Comparison of ENCODE assay signal across 9 mouse cellular contexts in the genomic region with DNA sequence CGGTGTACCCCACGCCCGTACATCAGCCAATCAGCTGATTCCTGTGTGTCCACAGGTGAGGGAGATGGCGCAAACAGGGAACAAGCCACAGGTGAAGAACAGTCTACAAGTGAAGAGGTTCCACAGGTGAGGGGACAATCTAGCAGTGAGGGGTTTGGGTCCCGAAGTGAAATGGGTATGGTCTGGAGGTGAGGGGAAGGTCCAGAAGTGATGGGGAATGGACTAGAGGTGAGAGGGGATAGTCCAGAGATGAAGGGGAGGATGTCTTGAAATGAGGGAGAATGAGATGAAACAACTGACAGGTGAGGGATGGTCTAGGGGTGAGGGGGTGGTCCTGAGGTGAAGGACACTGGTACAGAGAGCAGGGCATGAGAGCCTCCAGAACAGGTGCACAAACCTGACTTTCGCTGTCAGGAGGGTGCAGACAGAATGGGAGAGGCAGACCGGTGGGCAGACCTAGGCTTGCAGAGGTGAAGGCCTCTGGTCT. TPM values are rescaled to one million over a fixed set of nuclear protein-coding genes. Genes with fewer than 3 reads are reported as not detected.
A peak's percentile ranks its signal among the peaks of the same experiment; 100 is the strongest.
DNase-seq lines count a peak whose midpoint lies in the region; ATAC-seq and TF ChIP-seq lines count a peak whose summit lies in the region.
"Had no signal": no experiment of that assay in that cellular context is flagged by ENCODE, and none has a peak within 500 bp of the region (broad histone marks: within the 10 kb centered on the region; RNA-seq: fewer than 3 reads in every experiment).

No protein-coding gene starts in this region.

- no peaks in the 10 kb centered on the region for H3K9me3 ChIP-seq in heart, embryonic 15.5 days (replicated peaks)
- H3K9me3 ChIP-seq in ES-E14 (ENCODE audit: control insufficient read depth, insufficient read depth, low read depth, low read length) = no peaks in the 10 kb centered on the region
- no peaks in the 10 kb centered on the region for H3K9me3 ChIP-seq in forebrain, postnatal 0 days (ENCODE audit: low read length)
- no peaks in the 10 kb centered on the region for H3K9me3 ChIP-seq in midbrain, embryonic 10.5 days (replicated peaks)

- in situ Hi-C loops in ES-E14 (cut with MboI; ENCODE audit: low sequenced_read_pairs in 2 of 2, unreplicated experiment in 2 of 2) = no loop called here

- DNase-seq in heart, adult 11 months = no peak
- no peak for DNase-seq in ES-E14 (ENCODE audit: low read depth, low spot score)
- DNase-seq in forebrain, postnatal 0 days = no peak
- no peak for DNase-seq in midbrain, embryonic 10.5 days (ENCODE audit: low spot score)
- no peak for DNase-seq in ovary, adult 18-20 months (ENCODE audit: low spot score)

- peak overlapping the region; percentile 95 for H3K9ac ChIP-seq in heart, embryonic 15.5 days
- H3K9ac ChIP-seq in ES-E14 (ENCODE audit: insufficient read depth, low read depth, low read length, poor library complexity, severe bottlenecking) = peak overlapping the region; percentile 68
- peak overlapping the region; percentile 84 for H3K9ac ChIP-seq in forebrain, postnatal 0 days

- 25% methylated on average over 7 of the region's 7 CpGs for WGBS in heart, embryonic 15.5 days
- 25% methylated on average over 7 of the region's 7 CpGs for WGBS in forebrain, postnatal 0 days
- 28% methylated on average over 7 of the region's 7 CpGs for WGBS in midbrain, embryonic 10.5 days

- TF ChIP-seq CTCF in forebrain, postnatal 0 days (IDR thresholded peaks at IDR 0.05; ENCODE audit: low read depth) = no peak

- H3K27ac ChIP-seq in heart, embryonic 15.5 days = peak overlapping the region; percentile 64; the same call in 1 of the 2 replicates
- no peak overlapping the region for H3K27ac ChIP-seq in ES-E14 (ENCODE audit: insufficient read depth, low read depth, low read length, poor library complexity, severe bottlenecking)
- H3K27ac ChIP-seq in forebrain, postnatal 0 days (ENCODE audit: low read depth, low read length) = no peak overlapping the region
- H3K27ac ChIP-seq in midbrain, embryonic 10.5 days (replicated peaks) = peak overlapping the region; percentile 97

- no peaks in the 10 kb centered on the region for H3K36me3 ChIP-seq in heart, embryonic 15.5 days
- peaks cover 4% of the 10 kb centered on the region; the same call in 1 of the 2 replicates for H3K36me3 ChIP-seq in ES-E14 (ENCODE audit: control insufficient read depth, insufficient read depth, low read length, poor library complexity, severe bottlenecking)
- peaks cover under 1% of the 10 kb centered on the region; the same call in 1 of the 2 replicates for H3K36me3 ChIP-seq in forebrain, postnatal 0 days (ENCODE audit: insufficient read depth)
- H3K36me3 ChIP-seq in midbrain, embryonic 10.5 days = peaks cover 17% of the 10 kb centered on the region

- H3K4me1 ChIP-seq in heart, embryonic 15.5 days (replicated peaks) = peaks cover 26% of the 10 kb centered on the region
- peaks cover 0 to 15% of the 10 kb centered on the region in 2 experiments; a peak in 1 of 4 replicates for H3K4me1 ChIP-seq in ES-E14 (ENCODE audit: control insufficient read depth in 2 of 2, insufficient read depth in 2 of 2, low read length in 2 of 2, poor library complexity in 1 of 2)
- H3K4me1 ChIP-seq in forebrain, postnatal 0 days (ENCODE audit: insufficient read depth) = peaks cover 9% of the 10 kb centered on the region
- peaks cover 35% of the 10 kb centered on the region for H3K4me1 ChIP-seq in midbrain, embryonic 10.5 days

- peak overlapping the region; percentile 82 for H3K4me2 ChIP-seq in heart, embryonic 15.5 days
- peak overlapping the region; percentile 86 for H3K4me2 ChIP-seq in forebrain, postnatal 0 days (ENCODE audit: low read depth)

- H3K27me3 ChIP-seq in heart, embryonic 15.5 days = no peaks in the 10 kb centered on the region
- H3K27me3 ChIP-seq in forebrain, postnatal 0 days (ENCODE audit: insufficient read depth, low read length) = no peaks in the 10 kb centered on the region
- H3K27me3 ChIP-seq in midbrain, embryonic 10.5 days (ENCODE audit: low read depth, poor library complexity, severe bottlenecking) = no peaks in the 10 kb centered on the region

- peak overlapping the region; percentile 96 for H3K4me3 ChIP-seq in heart, embryonic 15.5 days
- peak overlapping the region; percentile 81 to 90 for H3K4me3 ChIP-seq in ES-E14 (ENCODE audit: insufficient read depth in 1 of 2, low read depth in 1 of 2, low read length in 2 of 2, poor library complexity in 1 of 2, severe bottlenecking in 1 of 2)
- H3K4me3 ChIP-seq in forebrain, postnatal 0 days (ENCODE audit: low read depth, low read length) = peak overlapping the region; percentile 93
- H3K4me3 ChIP-seq in midbrain, embryonic 10.5 days = peak overlapping the region; percentile 93

- ATAC-seq in heart, embryonic 15.5 days (replicated peaks; ENCODE audit: insufficient number of reproducible peaks, insufficient read depth, low FRiP score, low read depth) = no peak; the same call in 1 of the 2 replicates
- ATAC-seq in forebrain, postnatal 0 days = no peak
- no peak for ATAC-seq in activated CD4-positive, CD25-positive, alpha-beta regulatory T cell, adult 4 months
- ATAC-seq in megakaryocyte-erythroid progenitor cell, adult 5-6 weeks (replicated peaks; ENCODE audit: low FRiP score, low TSS enrichment, poor library complexity, severe bottlenecking) = no peak

TF ChIP-seq in ES-E14, 5 proteins besides CTCF, POLR2A, EP300 and RAD21:
- TF ChIP-seq MAFK (IDR thresholded peaks at IDR 0.05; ENCODE audit: insufficient read depth, low read depth, low read length) = no peak
TF ChIP-seq in ES-E14: peak in this region for 0.

RNA-seq across cellular contexts. Expression of gene Mier2, which starts 0.3 kb away (rescaled TPM):
- 21.7 and 32.9 TPM in 2 replicates for polyA plus RNA-seq in heart, embryonic 15.5 days (2015; fragmentation: Nextera tagmentation; extraction: Ambion mirVana)
- total RNA-seq in ES-E14 (2012; rRNA removed) = 58.5 and 89.6 TPM in 2 replicates
- total RNA-seq in forebrain, postnatal 0 days (2014; rRNA removed) = 70.0 and 73.0 TPM in 2 replicates
- polyA plus RNA-seq in forebrain, postnatal 0 days (2015; fragmentation: Nextera tagmentation; extraction: Ambion mirVana) = 37.5 and 38.6 TPM in 2 replicates
- polyA plus RNA-seq in midbrain, embryonic 10.5 days (2016; fragmentation: Nextera tagmentation; extraction: Ambion mirVana) = 69.9 and 72.8 TPM in 2 replicates
- 10 to 100 TPM; 12.0 to 15.0 TPM for polyA plus RNA-seq in activated CD4-positive, CD25-positive, alpha-beta regulatory T cell, adult 4 months (2017; shearing (Covaris generic))
- total RNA-seq in megakaryocyte-erythroid progenitor cell, adult 5-6 weeks (2014; fragmentation: Nextera tagmentation) = 5.9 and 8.5 TPM in 2 replicates
- 2.1 and 12.3 TPM in 2 replicates for total RNA-seq in megakaryocyte-erythroid progenitor cell, adult 5-6 weeks (2017)

RNA-seq across cellular contexts. Expression of gene Plpp2, which starts 21.7 kb away (rescaled TPM):
- 7.9 and 10.9 TPM in 2 replicates for polyA plus RNA-seq in heart, embryonic 15.5 days (2015; fragmentation: Nextera tagmentation; extraction: Ambion mirVana)
- total RNA-seq in ES-E14 (2012; rRNA removed) = 27.2 and 32.2 TPM in 2 replicates
- total RNA-seq in forebrain, postnatal 0 days (2014; rRNA removed) = 18.5 and 24.1 TPM in 2 replicates
- polyA plus RNA-seq in forebrain, postnatal 0 days (2015; fragmentation: Nextera tagmentation; extraction: Ambion mirVana) = 11.0 and 13.1 TPM in 2 replicates
- polyA plus RNA-seq in midbrain, embryonic 10.5 days (2016; fragmentation: Nextera tagmentation; extraction: Ambion mirVana) = 19.8 and 23.6 TPM in 2 replicates
- 1 to 10 TPM; 2.7 to 4.7 TPM for polyA plus RNA-seq in activated CD4-positive, CD25-positive, alpha-beta regulatory T cell, adult 4 months (2017; shearing (Covaris generic))
- 5.4 and 12.2 TPM in 2 replicates for total RNA-seq in megakaryocyte-erythroid progenitor cell, adult 5-6 weeks (2014; fragmentation: Nextera tagmentation)
- 3.3 and 3.9 TPM in 2 replicates for total RNA-seq in megakaryocyte-erythroid progenitor cell, adult 5-6 weeks (2017)

RNA-seq across cellular contexts. Expression of gene Theg, which starts 31.9 kb away (rescaled TPM):
- not detected in 2 replicates for polyA plus RNA-seq in heart, embryonic 15.5 days (2015; fragmentation: Nextera tagmentation; extraction: Ambion mirVana)
- total RNA-seq in ES-E14 (2012; rRNA removed) = not detected in 2 replicates
- not detected in 2 replicates for total RNA-seq in forebrain, postnatal 0 days (2014; rRNA removed)
- polyA plus RNA-seq in forebrain, postnatal 0 days (2015; fragmentation: Nextera tagmentation; extraction: Ambion mirVana) = not detected in 2 replicates
- polyA plus RNA-seq in midbrain, embryonic 10.5 days (2016; fragmentation: Nextera tagmentation; extraction: Ambion mirVana) = not detected in 2 replicates
- not detected for polyA plus RNA-seq in activated CD4-positive, CD25-positive, alpha-beta regulatory T cell, adult 4 months (2017; shearing (Covaris generic))
- not detected in 2 replicates for total RNA-seq in megakaryocyte-erythroid progenitor cell, adult 5-6 weeks (2014; fragmentation: Nextera tagmentation)
- total RNA-seq in megakaryocyte-erythroid progenitor cell, adult 5-6 weeks (2017) = not detected in 2 replicates
- total RNA-seq: gastrocnemius, postnatal 4 days had no signal

RNA-seq across cellular contexts. Expression of gene C2cd4c, which starts 58.5 kb away (rescaled TPM):
- polyA plus RNA-seq in heart, embryonic 15.5 days (2015; fragmentation: Nextera tagmentation; extraction: Ambion mirVana) = not detected in 2 replicates
- 0.31 and 0.58 TPM in 2 replicates for total RNA-seq in ES-E14 (2012; rRNA removed)
- total RNA-seq in forebrain, postnatal 0 days (2014; rRNA removed) = 22.2 and 26.7 TPM in 2 replicates
- 0.65 and 0.69 TPM in 2 replicates for polyA plus RNA-seq in forebrain, postnatal 0 days (2015; fragmentation: Nextera tagmentation; extraction: Ambion mirVana)
- polyA plus RNA-seq in midbrain, embryonic 10.5 days (2016; fragmentation: Nextera tagmentation; extraction: Ambion mirVana) = 0.06 and 0.11 TPM in 2 replicates
- not detected for polyA plus RNA-seq in activated CD4-positive, CD25-positive, alpha-beta regulatory T cell, adult 4 months (2017; shearing (Covaris generic))
- total RNA-seq in megakaryocyte-erythroid progenitor cell, adult 5-6 weeks (2014; fragmentation: Nextera tagmentation) = not detected in 2 replicates
- total RNA-seq in megakaryocyte-erythroid progenitor cell, adult 5-6 weeks (2017) = not detected in 2 replicates

Comparison
In these comparisons a context has a peak if more than half of its experiments do, and no peak if none do; other contexts are left out.
1. H3K27ac ChIP-seq: peak in heart, embryonic 15.5 days (single experiment) and midbrain, embryonic 10.5 days (single experiment); none in ES-E14 (single experiment) and forebrain, postnatal 0 days (single experiment).
2. Peak in every context shown above with its lines, with median percentiles within 50 percentile points of each other: H3K4me3 ChIP-seq and H3K9ac ChIP-seq.